Mouse (Mus musculus) E14TG2a.4 (cell line): ENCODE measurements around the gene D630045J12Rik.

Source experiments
- H3K27me3 ChIP-seq: 2 replicates; pipeline ENCODE4 v1.6.1; 2014; ENCODE audit warnings: low read length, control low read depth; ENCODE audit not compliant: insufficient read depth
- H3K36me3 ChIP-seq: 2 replicates; pipeline ENCODE4 v1.6.1; 2014; ENCODE audit warnings: low read length, control low read depth; ENCODE audit not compliant: insufficient read depth
- H3K4me1 ChIP-seq: replicated peaks from 2 replicates; pipeline ENCODE4 v1.6.1; 2014; ENCODE audit warnings: low read depth, low read length, control low read depth
- H3K4me3 ChIP-seq: replicated peaks from 2 replicates; pipeline ENCODE4 v1.5.1; 2014; ENCODE audit warnings: mild to moderate bottlenecking, low read length
- H3K9me3 ChIP-seq: 2 replicates; pipeline ENCODE4 v1.6.1; 2014; ENCODE audit warnings: low read length, control low read depth
- CTCF ChIP-seq: conservative IDR thresholded peaks from 2 replicates; pipeline ENCODE4 v1.5.1; 2014; ENCODE audit warnings: low read length
- NANOG ChIP-seq: IDR thresholded peaks from 2 replicates; pipeline ENCODE4 v1.6.1; 2014; ENCODE audit warnings: borderline replicate concordance, low read length, mixed read lengths
- POU5F1 ChIP-seq: IDR thresholded peaks from 2 replicates; pipeline ENCODE4 v1.6.1; 2014; ENCODE audit warnings: low read length, borderline replicate concordance

The D630045J12Rik gene

DNA sequence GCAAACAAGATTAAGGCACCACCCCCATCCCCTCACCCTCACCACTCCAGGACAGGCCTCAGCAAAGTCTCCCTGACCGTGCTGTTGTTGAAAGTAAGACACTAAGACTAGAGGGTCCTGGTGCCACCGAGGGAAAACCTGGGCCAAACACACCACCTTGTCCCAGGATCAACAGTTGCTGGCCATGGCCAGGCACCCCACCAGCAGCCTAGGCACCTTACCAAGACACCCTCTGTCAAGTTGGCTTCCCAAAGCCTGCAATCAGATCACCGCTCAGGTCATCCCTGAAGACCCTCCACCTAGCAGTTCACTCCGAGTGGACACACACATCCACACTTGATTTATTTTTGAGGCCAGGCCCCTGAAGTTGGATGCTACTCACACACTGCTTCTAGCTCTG is 2.3 kb downstream of the D630045J12Rik start:
- 0 out of 2 replicates have a peak overlapping the region, but pooled peaks have one; percentile 13 for H3K4me3 ChIP-seq
- peaks cover 49% of the 10 kb centered on the region for H3K27me3 ChIP-seq
- no peaks in the 10 kb centered on the region for H3K36me3 ChIP-seq
- TF ChIP-seq POU5F1 (no peak), CTCF (no peak), NANOG (no peak)
- H3K4me1 ChIP-seq: peaks cover 47% of the 10 kb centered on the region
- H3K9me3 ChIP-seq: no peaks in the 10 kb centered on the region

DNA sequence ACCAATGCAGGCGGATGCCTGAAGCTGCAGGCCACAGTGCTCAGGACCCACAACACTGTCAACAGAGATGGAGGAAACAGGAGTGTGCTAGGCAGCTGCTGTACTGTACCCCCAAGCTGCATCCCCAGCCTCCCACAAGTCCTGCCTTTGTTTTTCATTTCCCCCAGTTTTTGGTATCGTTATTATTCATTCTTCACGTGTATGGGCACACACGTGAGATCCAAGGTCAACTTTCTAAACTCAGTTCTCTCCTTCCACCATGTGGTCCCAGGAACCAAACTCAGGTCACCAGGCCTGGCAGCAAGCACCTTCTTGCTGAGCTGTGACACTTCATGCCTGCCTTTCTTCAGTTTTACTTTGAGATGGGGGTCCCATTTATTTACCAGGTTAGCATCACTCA is 6.4 kb downstream of the D630045J12Rik start:
- Histone ChIP-seq H3K4me1 (peaks cover 30% of the 10 kb centered on the region), H3K36me3 (no peaks in the 10 kb centered on the region), H3K9me3 (no peaks in the 10 kb centered on the region), H3K27me3 (peaks cover 14% of the 10 kb centered on the region), H3K4me3 (no peak overlapping the region)
- TF ChIP-seq POU5F1 (no peak), NANOG (no peak), CTCF (no peak)

DNA sequence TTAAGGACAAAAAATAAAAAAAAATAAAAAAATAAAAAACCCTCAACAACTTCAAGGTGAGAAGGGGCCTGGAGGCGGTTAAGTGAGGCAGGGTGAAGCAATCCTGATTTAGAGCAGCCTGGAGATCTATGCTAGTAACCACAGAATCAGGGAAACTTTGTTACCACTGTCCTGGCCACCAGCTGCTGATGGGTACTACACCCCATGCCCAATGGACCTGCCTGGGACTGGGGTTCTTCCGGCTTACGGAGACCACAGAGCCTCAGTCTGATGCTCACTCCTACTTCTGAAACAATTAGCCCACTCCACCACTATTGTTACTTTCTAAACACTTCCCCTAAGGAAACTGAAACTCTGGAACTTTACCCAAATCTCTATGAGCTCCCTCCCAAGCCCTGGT is 9.0 kb downstream of the D630045J12Rik start:
- no peaks in the 10 kb centered on the region for H3K27me3 ChIP-seq
- no peaks in the 10 kb centered on the region for H3K36me3 ChIP-seq
- H3K9me3 ChIP-seq: no peaks in the 10 kb centered on the region
- peaks cover 14% of the 10 kb centered on the region for H3K4me1 ChIP-seq
- no peak overlapping the region for H3K4me3 ChIP-seq
- no peak for TF ChIP-seq CTCF
- TF ChIP-seq POU5F1: no peak
- TF ChIP-seq NANOG: no peak

DNA sequence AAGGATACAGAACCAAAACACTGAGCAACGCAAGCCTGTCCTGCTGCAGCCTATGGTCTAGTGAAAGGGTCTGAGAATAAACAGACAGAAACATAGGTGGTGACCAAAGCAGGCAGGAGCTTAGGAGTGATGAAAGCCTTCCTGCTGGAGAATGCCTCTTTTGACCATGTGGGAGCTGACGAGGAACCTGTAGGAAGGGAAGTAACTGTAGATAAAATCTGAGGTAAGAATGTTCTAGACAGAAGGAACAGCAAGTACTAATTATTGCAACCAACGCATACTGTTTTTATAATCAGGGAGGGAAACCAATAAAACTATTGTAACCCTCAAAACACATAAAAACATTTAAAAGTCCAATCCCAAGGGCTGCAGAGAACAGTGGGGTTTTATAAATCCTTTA is 9.6 kb downstream of the D630045J12Rik start:
- no peak overlapping the region for H3K4me3 ChIP-seq
- no peaks in the 10 kb centered on the region for H3K27me3 ChIP-seq
- H3K4me1 ChIP-seq: peaks cover 9% of the 10 kb centered on the region
- no peak for TF ChIP-seq POU5F1
- no peak for TF ChIP-seq CTCF
- H3K36me3 ChIP-seq: no peaks in the 10 kb centered on the region
- no peaks in the 10 kb centered on the region for H3K9me3 ChIP-seq

DNA sequence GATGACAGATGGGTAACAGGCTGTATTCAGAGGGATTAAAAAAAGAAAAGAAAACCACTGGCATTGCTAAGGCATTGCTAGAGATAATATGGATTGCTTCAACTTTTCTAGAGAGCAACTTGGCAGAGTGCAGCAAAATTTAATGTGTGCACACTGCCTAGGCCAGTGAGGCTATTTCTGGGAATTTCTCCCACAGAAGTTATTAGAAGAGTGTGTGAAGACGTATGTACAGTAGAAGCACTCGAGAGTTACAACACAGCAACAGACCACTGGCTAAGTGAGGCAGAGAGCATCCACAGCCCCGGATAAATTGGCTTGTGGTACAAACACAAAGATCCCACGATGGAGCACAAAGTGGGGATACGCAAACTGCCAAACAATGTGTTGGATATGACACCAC is 11.0 kb downstream of the D630045J12Rik start:
- H3K9me3 ChIP-seq: no peaks in the 10 kb centered on the region
- H3K36me3 ChIP-seq: no peaks in the 10 kb centered on the region
- no peak for TF ChIP-seq POU5F1
- TF ChIP-seq NANOG: no peak
- TF ChIP-seq CTCF: no peak
- H3K4me1 ChIP-seq: peaks cover 11% of the 10 kb centered on the region; the same call in 1 of the 2 replicates
- H3K4me3 ChIP-seq: no peak overlapping the region
- no peaks in the 10 kb centered on the region for H3K27me3 ChIP-seq

DNA sequence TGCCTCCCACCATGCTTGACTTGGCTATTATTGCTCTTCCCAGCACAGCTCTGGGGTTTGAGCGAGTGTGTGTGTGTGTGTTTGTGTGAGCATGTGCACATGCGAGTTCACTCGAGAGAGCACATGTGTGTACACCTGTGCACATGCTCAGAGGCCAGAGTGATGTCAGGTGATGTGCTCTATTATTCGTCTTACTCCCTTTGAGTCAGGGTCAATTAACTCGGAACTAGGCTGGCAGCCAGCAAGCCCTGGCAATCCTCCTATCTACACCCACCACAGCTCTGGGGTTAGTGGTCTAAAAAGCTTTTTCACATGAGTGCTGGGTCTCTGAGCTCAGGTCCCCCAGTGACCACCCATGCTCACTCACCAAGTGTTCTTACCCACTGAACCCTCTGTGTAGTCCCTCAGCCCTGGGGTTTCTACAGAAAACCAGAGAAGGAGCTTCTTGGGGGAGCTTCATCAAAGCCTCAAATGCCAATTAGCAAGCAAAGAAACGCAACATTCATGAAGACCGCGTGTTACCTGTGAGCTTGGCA is 11.4 kb downstream of the D630045J12Rik start:
- no peaks in the 10 kb centered on the region for H3K27me3 ChIP-seq
- no peaks in the 10 kb centered on the region for H3K9me3 ChIP-seq
- no peak overlapping the region for H3K4me3 ChIP-seq
- TF ChIP-seq NANOG (no peak), CTCF (no peak), POU5F1 (no peak)
- H3K4me1 ChIP-seq: peaks cover 11% of the 10 kb centered on the region; the same call in 1 of the 2 replicates
- no peaks in the 10 kb centered on the region for H3K36me3 ChIP-seq

DNA sequence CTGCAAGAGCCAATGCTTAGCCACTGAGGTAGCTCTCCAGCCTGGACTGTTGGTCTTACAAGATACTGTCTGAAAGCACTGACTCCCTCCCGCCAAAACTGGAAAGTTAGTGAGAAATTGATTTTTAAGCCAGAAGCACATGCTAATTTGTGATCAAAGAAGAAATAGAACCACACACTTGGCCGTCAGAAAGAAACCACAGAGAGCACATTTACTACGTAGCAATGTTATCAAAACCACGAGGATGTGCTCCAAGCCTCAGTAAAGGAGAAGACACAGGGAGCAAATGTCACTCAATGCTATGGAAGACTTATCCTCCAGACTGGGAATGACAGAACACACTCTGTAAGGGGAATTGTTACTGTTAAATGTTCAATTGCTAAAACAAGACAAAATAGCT is 12.3 kb downstream of the D630045J12Rik start:
- no peaks in the 10 kb centered on the region for H3K9me3 ChIP-seq
- TF ChIP-seq CTCF (no peak), POU5F1 (no peak), NANOG (no peak)
- no peaks in the 10 kb centered on the region for H3K27me3 ChIP-seq
- H3K4me3 ChIP-seq: no peak overlapping the region
- H3K4me1 ChIP-seq: peaks cover 16% of the 10 kb centered on the region; the same call in 1 of the 2 replicates
- H3K36me3 ChIP-seq: no peaks in the 10 kb centered on the region

DNA sequence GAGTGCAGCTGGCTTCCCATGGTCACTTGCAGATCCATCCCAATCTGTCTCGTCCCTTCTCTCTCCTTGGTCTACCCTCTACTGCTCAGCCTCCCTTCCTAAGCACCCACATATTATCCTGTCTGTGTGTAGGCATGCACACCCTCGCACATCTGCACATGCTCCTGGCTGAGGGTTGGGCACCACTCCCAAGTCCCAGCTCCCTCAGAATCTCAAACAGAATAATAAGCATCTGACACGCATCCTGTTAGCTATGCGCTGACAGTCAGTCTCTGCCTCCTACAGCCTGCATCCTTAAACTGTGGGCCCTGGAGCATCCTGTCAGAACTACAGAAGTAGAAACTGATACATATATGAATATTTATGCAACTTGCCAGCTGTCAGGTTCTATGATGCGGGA is 13.2 kb downstream of the D630045J12Rik start:
- no peaks in the 10 kb centered on the region for H3K9me3 ChIP-seq
- no peaks in the 10 kb centered on the region for H3K27me3 ChIP-seq
- no peak overlapping the region for H3K4me3 ChIP-seq
- H3K4me1 ChIP-seq: peaks cover 22% of the 10 kb centered on the region; the same call in 1 of the 2 replicates
- no peaks in the 10 kb centered on the region for H3K36me3 ChIP-seq
- TF ChIP-seq NANOG (no peak), POU5F1 (no peak), CTCF (no peak)

DNA sequence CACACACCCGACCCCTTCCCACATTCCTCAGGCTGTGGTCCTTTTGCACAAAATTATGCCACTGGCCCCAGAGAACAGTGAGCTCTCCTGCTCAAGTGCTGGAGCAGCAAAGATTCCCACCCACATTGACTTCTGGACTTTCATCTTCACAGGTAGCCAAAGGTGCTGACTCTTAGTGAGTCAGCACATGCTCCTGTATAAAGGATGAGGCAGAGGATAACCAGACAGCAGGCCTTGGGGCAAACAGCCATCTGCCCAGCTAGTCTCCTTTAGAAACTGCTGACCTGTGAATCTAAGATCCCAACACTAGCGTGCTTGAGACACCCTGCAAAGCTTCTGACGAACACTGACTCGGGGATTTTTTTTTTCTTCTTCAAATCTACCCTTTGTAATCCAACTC is 15.4 kb downstream of the D630045J12Rik start:
- H3K36me3 ChIP-seq: no peaks in the 10 kb centered on the region
- TF ChIP-seq CTCF (no peak), NANOG (no peak), POU5F1 (no peak)
- peaks cover 28% of the 10 kb centered on the region for H3K4me1 ChIP-seq
- H3K27me3 ChIP-seq: no peaks in the 10 kb centered on the region
- H3K9me3 ChIP-seq: no peaks in the 10 kb centered on the region
- no peak overlapping the region for H3K4me3 ChIP-seq
